Mouse (Mus musculus): ENCODE measurements around the gene Olfr1283.
"Not testable (repeated sequence)": the region's sequence is repeated elsewhere in the genome, so short reads cannot be mapped to it uniquely, and the experiment has no call there.

The Olfr1283 gene

DNA sequence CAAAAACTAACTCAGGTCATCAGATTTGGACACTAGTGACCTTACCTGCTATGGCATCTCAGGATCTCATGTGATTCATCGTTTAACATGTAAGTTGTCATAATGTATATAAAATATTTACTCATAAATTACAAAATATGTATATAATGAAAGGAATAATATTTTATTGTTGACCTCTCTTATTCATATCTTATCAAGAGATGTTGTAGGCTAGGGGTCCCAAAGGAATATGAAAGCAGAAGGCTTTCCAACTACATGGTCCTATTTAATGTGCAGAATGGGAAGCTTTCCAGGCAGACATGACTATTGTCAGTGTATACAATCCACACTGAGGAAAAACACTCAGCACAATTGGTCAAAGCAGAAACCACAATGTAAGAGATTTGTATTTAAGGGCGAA is at the start of gene Olfr1283:
Gene Olfr1283 (plus strand): TSS at position 301 of the 400 bp plus-strand sequence.
- no peak for DNase-seq (ENCODE audit: low spot score in 2 of 2)

DNA sequence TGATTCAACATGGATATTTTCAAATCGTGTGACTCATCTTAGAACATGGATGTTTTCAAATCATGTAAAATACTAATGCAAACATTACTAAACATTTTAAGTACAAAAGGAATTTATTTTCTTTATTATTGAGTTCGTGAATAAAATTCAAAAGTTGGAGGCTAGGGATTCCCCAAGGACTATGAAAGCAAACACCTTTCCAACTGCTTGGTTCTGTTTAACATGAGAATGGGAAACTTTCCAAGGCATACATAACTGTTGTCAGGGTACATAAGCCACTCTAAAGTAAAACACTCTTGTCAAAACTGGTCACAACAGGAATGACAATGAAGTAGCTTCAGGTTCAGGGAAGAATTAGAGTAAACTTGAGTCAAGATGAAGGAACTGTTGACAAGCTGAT is 40.4 kb upstream of the Olfr1283 start, which contains the start of gene Olfr1281:
Gene Olfr1281 (plus strand): TSS at position 301 of the 400 bp plus-strand sequence.
- DNase-seq (ENCODE audit: low spot score in 2 of 2): no peak

DNA sequence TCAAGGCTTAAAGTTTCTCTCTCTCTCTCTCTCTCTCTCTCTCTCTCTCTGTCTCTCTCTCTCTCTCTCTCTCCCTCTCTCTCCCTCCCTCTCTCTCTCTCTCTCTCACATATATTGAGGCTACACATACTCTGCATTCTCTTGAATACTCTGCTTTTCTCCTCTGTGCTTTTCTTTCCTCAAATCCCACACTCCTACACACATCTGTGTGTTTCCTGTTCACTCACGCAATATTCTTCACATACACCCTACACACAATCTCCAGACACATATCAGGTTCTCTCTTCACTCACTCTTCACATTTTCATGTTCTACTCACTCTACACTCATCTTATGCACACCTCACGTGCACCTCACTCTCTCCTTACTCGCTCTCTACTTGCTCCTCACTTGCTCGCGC is 32.9 kb upstream of the Olfr1283 start:
- DNase-seq (ENCODE audit: low spot score in 2 of 2): not testable (repeated sequence)

DNA sequence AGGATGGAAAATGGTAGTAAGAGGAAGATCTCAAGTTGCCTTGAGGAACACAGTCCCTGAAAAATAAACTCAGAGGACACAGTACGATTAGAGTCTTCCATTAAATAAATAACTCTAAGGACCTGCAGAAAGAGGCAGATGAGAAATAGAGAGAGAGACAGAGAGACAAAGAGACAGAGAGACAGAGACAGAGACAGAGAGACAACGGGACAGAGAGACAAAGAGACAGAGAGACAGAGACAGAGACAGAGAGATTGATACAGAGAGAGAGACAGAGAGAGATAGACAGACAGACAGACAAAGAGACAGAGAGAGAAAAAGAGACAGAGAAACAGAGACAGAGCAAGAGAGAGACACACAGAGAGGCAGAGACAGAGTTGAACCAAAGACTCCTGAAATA is 30.6 kb upstream of the Olfr1283 start, which contains the start of gene Olfr1282:
Gene Olfr1282 (minus strand): TSS at position 101 of the 400 bp plus-strand sequence.
- no peak for DNase-seq (ENCODE audit: low spot score in 2 of 2)

DNA sequence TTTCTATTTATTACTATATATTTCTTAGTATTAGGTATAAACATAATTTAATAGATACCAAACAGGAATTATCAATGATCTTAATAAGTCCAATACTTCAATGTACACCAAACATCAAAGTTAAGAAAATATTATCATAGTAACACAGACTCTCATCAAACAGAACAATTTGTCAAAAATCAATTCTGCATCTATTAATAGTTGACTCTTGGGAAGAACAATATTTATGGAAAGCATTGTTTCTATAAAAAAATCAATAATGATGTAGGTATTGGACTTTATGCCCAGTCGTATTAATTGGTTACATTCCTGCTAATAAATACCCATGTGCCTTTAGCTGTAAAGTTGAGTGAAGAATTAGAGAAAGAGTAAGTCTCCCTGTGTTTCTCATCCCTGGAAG is 8.6 kb downstream of the Olfr1283 start, which contains the start of gene Olfr1284:
Gene Olfr1284 (plus strand): TSS at position 301 of the 400 bp plus-strand sequence.
- DNase-seq (ENCODE audit: low spot score in 2 of 2): no peak
